Mouse (Mus musculus) T-helper 17 cell (primary cell): ENCODE measurements around the gene Calm1.

Experiments used
- in situ Hi-C, 2 experiments: fragments of 300-600 bp; cut with MboI, MseI; formaldehyde crosslinking; loops; 1 replicate in 1 of 2; 2 replicates in 1 of 2; pipeline ENCODE4 v1.15.1; 2025; ENCODE audit warnings: high pct_unique_total_duplicates in 2 of 2

The Calm1 gene

GRCm38 (mm10) chr12:100221608-100222321 is 22.5 kb downstream of the Calm1 start:
- in situ Hi-C loops, result loop anchor here in 1 of 2 experiments (5.0 kb wide), 1 partner anchor 51 kb away; no protein-coding TSS in a partner anchor

GRCm38 (mm10) chr12:100222322-100222993 is 23.2 kb downstream of the Calm1 start:
- in situ Hi-C loops, result loop anchor here in 1 of 2 experiments (5.0 kb wide), 1 partner anchor 50 kb away; no protein-coding TSS in a partner anchor

- in situ Hi-C loops, result loop anchor here in 1 of 2 experiments (5.0 kb wide), 1 partner anchor 49 kb away; no protein-coding TSS in a partner anchor
These were observed 24.3 kb downstream of the Calm1 start for GRCm38 (mm10) chr12:100223531-100223930.

- in situ Hi-C loops, result no loop called here
These were observed 26.0 kb downstream of the Calm1 start for GRCm38 (mm10) chr12:100225196-100225595.

- in situ Hi-C loops, result no loop called here
These were observed 26.8 kb downstream of the Calm1 start for GRCm38 (mm10) chr12:100226073-100226472.

GRCm38 (mm10) chr12:100226621-100227020 is 27.4 kb downstream of the Calm1 start:
- in situ Hi-C loops, result no loop called here

- in situ Hi-C loops, result no loop called here
These were observed 28.9 kb downstream of the Calm1 start for GRCm38 (mm10) chr12:100228041-100228725.

- in situ Hi-C loops, result no loop called here
These were observed 35.0 kb downstream of the Calm1 start for GRCm38 (mm10) chr12:100234201-100234600.

GRCm38 (mm10) chr12:100234919-100235318 is 35.7 kb downstream of the Calm1 start:
- in situ Hi-C loops, result no loop called here

- in situ Hi-C loops, result no loop called here
These were observed 36.2 kb downstream of the Calm1 start for GRCm38 (mm10) chr12:100235423-100235822.

GRCm38 (mm10) chr12:100239404-100239803 is 40.2 kb downstream of the Calm1 start:
- in situ Hi-C loops, result no loop called here

- in situ Hi-C loops, result no loop called here
These were observed 40.6 kb downstream of the Calm1 start for GRCm38 (mm10) chr12:100239807-100240206.

GRCm38 (mm10) chr12:100241911-100242796 is 42.9 kb downstream of the Calm1 start:
- in situ Hi-C loops, result no loop called here

- in situ Hi-C loops, result no loop called here
These were observed 45.3 kb downstream of the Calm1 start for GRCm38 (mm10) chr12:100244580-100244979.

- in situ Hi-C loops, result no loop called here
These were observed 49.9 kb downstream of the Calm1 start for GRCm38 (mm10) chr12:100249170-100249569.

- in situ Hi-C loops, result no loop called here
These were observed 55.2 kb downstream of the Calm1 start for GRCm38 (mm10) chr12:100254471-100254870.

GRCm38 (mm10) chr12:100255441-100255949 is 56.3 kb downstream of the Calm1 start:
- in situ Hi-C loops, result no loop called here

GRCm38 (mm10) chr12:100257779-100258178 is 58.5 kb downstream of the Calm1 start:
- in situ Hi-C loops, result no loop called here
